Mouse (Mus musculus) forelimb bud, embryonic 11.5 days (tissue): ENCODE measurements around the gene Kdelc2.
A peak's percentile ranks its signal among the peaks of the same experiment; 100 is the strongest.

ENCODE experiments used
- DNase-seq: peaks from one replicate; pipeline ENCODE4 v3.0.0-alpha.2; 2012; ENCODE audit warnings: low read depth, low spot score

Gene Kdelc2

GRCm38 (mm10) chr9:53384873-53385272 is 1.0 kb downstream of the Kdelc2 start:
- DNase-seq: no peak

GRCm38 (mm10) chr9:53387431-53387830 is 3.6 kb downstream of the Kdelc2 start:
- DNase-seq: no peak

- no peak for DNase-seq
Measured at GRCm38 (mm10) chr9:53389109-53389508, 5.3 kb downstream of the Kdelc2 start.

- no peak for DNase-seq
Measured at GRCm38 (mm10) chr9:53390136-53390535, 6.3 kb downstream of the Kdelc2 start.

- DNase-seq: no peak
Measured at GRCm38 (mm10) chr9:53397685-53398387, 14.0 kb downstream of the Kdelc2 start.

GRCm38 (mm10) chr9:53398388-53398700 is 14.5 kb downstream of the Kdelc2 start:
- peak; percentile 61 for DNase-seq

GRCm38 (mm10) chr9:53399537-53399936 is 15.7 kb downstream of the Kdelc2 start:
- DNase-seq: no peak

- no peak for DNase-seq
Measured at GRCm38 (mm10) chr9:53400696-53401095, 16.9 kb downstream of the Kdelc2 start.

GRCm38 (mm10) chr9:53401146-53401545 is 17.3 kb downstream of the Kdelc2 start:
- DNase-seq: no peak

- no peak for DNase-seq
Measured at GRCm38 (mm10) chr9:53402291-53402711, 18.5 kb downstream of the Kdelc2 start, which contains the start of gene 4930550C14Rik. 4930550C14Rik (plus strand) TSS chr9:53402325.

- no peak for DNase-seq
Measured at GRCm38 (mm10) chr9:53402991-53403390, 19.2 kb downstream of the Kdelc2 start.

GRCm38 (mm10) chr9:53404050-53404752 is 20.4 kb downstream of the Kdelc2 start:
- DNase-seq: no peak

GRCm38 (mm10) chr9:53404753-53405722 is 21.2 kb downstream of the Kdelc2 start:
- DNase-seq: peak; percentile 80

GRCm38 (mm10) chr9:53408548-53408947 is 24.7 kb downstream of the Kdelc2 start:
- no peak for DNase-seq

GRCm38 (mm10) chr9:53408953-53409361 is 25.1 kb downstream of the Kdelc2 start:
- no peak for DNase-seq

- DNase-seq: no peak
Measured at GRCm38 (mm10) chr9:53409427-53409826, 25.6 kb downstream of the Kdelc2 start.

- no peak for DNase-seq
Measured at GRCm38 (mm10) chr9:53422133-53422896, 38.5 kb downstream of the Kdelc2 start.

- no peak for DNase-seq
Measured at GRCm38 (mm10) chr9:53426726-53427125, 42.9 kb downstream of the Kdelc2 start.

GRCm38 (mm10) chr9:53427638-53428037 is 43.8 kb downstream of the Kdelc2 start:
- DNase-seq: no peak

GRCm38 (mm10) chr9:53435830-53436570 is 52.2 kb downstream of the Kdelc2 start:
- DNase-seq: no peak

GRCm38 (mm10) chr9:53450609-53451008 is 66.8 kb downstream of the Kdelc2 start:
- no peak for DNase-seq
